Mouse (Mus musculus) G1E (cell line): ENCODE data around the gene Fam184b. TPM values are rescaled to one million over a fixed set of nuclear protein-coding genes. Genes with fewer than 3 reads are reported as not detected.

Source experiments
- ATAC-seq: 2 replicates; pipeline ENCODE4 v1.8.0; 2016; ENCODE audit warnings: mild to moderate bottlenecking; ENCODE audit not compliant: insufficient number of reproducible peaks, poor library complexity, low FRiP score, severe bottlenecking; ENCODE audit errors: extremely low read depth
- DNase-seq: peaks from one replicate; pipeline ENCODE4 v3.0.0; 2012; ENCODE audit warnings: low spot score
- H3K27me3 ChIP-seq: 2 replicates; pipeline ENCODE4 v1.6.1; 2012; ENCODE audit warnings: mild to moderate bottlenecking, low read length, inconsistent platforms; ENCODE audit not compliant: insufficient read depth
- H3K36me3 ChIP-seq: replicated peaks from 2 replicates; pipeline ENCODE3; 2012; ENCODE audit warnings: mild to moderate bottlenecking, inconsistent platforms
- H3K4me1 ChIP-seq: 2 replicates; pipeline ENCODE4 v1.6.1; 2012; ENCODE audit warnings: low read depth, low read length, inconsistent platforms, mixed read lengths; ENCODE audit not compliant: insufficient read depth
- H3K4me3 ChIP-seq: 2 replicates; pipeline ENCODE4 v1.5.1; 2012; ENCODE audit warnings: low read depth, mild to moderate bottlenecking, inconsistent platforms, low read length, moderate library complexity, mixed read lengths
- H3K9me3 ChIP-seq: replicated peaks from 2 replicates; pipeline ENCODE4 v1.6.1; 2012; ENCODE audit warnings: inconsistent platforms
- CTCF ChIP-seq: IDR thresholded peaks from 2 replicates; pipeline ENCODE4 v1.5.1; 2012; ENCODE audit warnings: low read depth, low read length, inconsistent platforms, mixed read lengths
- GATA1 ChIP-seq: IDR thresholded peaks from 2 replicates; pipeline ENCODE4 v1.6.1; 2012; ENCODE audit warnings: borderline replicate concordance, low read length, inconsistent platforms, mixed read lengths
- GATA2 ChIP-seq: IDR thresholded peaks from 2 replicates; pipeline ENCODE4 v1.6.1; 2012; ENCODE audit warnings: low read depth, low read length, inconsistent platforms, borderline replicate concordance
- POLR2AphosphoS5 ChIP-seq: IDR thresholded peaks from 2 replicates; pipeline ENCODE4 v1.6.1; 2012; ENCODE audit warnings: low read depth, low read length, inconsistent platforms; ENCODE audit not compliant: insufficient replicate concordance
- TAL1 ChIP-seq: conservative IDR thresholded peaks from 2 replicates; pipeline ENCODE4 v1.6.1; 2012; ENCODE audit warnings: low read depth, low read length, inconsistent platforms, mixed read lengths
- polyA plus RNA-seq: library from polyadenylated mRNA; stranded (reverse); fragments of >175 nt; gene quantifications from 2 replicates; pipeline ENCODE4 v1.2.3, GENCODE M21; 2012
- total RNA-seq, 2 experiments: library from RNA; stranded (forward) in 1 of 2; stranded (reverse) in 1 of 2; fragments of 200-1000 nt in 1 of 2; fragments of >200 nt in 1 of 2; fragmentation: Nextera tagmentation in 1 of 2; gene quantifications; 2 replicates each; pipeline ENCODE4 v1.2.3; 2014 to 2017

The Fam184b gene
- not detected in 2 replicates for total RNA-seq (2014; fragmentation: Nextera tagmentation)
- 0.05 and 0.06 TPM in 2 replicates for total RNA-seq (2017)
- polyA plus RNA-seq, result not detected in 2 replicates

DNA sequence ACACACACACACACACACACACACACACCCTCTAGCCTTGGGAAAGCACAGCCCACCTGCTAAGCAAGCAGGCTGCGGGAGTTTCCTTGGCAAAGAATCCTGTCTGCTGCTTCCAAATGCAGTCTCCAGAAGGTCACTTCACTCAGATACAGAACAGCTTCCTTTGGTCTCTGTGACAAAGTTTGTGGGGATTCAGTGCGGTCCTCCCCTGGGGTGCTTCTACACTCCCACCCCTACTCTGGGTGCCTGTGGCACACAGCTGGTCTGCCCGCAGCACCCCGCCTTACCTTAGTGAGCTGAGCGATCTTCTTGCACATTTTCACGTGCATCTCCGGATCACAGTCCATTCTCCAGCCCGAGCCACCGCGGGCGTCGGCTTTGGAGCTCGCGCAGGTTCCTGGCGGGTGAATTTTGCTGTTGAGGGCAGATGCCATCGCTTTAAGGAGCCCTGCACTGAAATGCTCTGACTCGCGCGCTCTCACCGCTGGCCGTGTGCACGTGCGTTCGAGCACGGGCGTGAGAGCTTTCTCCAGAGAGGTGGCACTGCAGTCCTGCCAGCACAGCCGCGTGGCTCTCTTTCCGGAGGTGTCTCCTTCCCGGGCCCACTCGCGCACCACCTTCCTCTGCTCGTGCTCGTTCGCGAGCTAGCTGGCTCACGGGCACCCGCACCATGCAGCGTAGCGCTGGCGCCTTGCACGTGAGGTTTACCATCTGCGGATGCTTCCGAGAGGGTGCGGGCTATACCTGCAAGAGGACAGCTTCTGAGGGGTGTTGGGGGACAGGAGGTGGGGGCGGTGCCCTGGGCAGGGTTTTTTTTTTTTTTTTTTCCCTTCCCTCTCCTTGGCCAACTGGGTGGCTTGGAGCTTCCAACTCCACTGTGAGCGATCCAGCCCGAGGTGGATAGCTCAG, at the start of gene Fam184b:
TSS of gene Fam184b (minus strand) at position 809 of the 909 bp plus-strand sequence.
- no peak for TF ChIP-seq GATA2
- TF ChIP-seq CTCF, result no peak
- TF ChIP-seq TAL1, result no peak
- H3K4me3 ChIP-seq, result no peak within 1 kb of the TSS
- no peaks in the 10 kb centered on the region for H3K36me3 ChIP-seq
- peaks cover 3% of the 10 kb centered on the region; the same call in 1 of the 2 replicates for H3K4me1 ChIP-seq
- no peak for ATAC-seq
- H3K9me3 ChIP-seq, result no peaks in the 10 kb centered on the region
- no peak for DNase-seq
- H3K27me3 ChIP-seq, result peaks cover 16% of the 10 kb centered on the region

DNA sequence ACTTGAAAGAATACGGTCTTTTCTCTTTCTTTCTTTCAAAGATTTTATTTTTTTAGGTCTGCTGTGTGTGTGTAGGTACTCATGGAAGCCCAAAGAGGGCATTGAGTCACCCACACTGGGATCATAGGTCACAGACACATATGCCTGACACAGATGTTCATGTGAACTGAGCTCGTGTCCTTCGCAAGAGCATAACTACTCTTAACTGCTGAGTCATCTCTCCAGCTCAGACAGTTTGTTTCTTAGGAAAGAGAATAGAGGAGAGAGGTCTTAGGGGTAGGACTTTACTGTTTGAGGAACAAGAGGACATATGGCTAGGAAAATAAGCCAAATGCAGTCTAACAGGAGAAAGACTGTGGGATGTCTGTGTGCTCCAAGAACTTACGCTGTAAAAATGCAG, 49.7 kb upstream of the Fam184b start:
- peak; percentile 49 for ATAC-seq

DNA sequence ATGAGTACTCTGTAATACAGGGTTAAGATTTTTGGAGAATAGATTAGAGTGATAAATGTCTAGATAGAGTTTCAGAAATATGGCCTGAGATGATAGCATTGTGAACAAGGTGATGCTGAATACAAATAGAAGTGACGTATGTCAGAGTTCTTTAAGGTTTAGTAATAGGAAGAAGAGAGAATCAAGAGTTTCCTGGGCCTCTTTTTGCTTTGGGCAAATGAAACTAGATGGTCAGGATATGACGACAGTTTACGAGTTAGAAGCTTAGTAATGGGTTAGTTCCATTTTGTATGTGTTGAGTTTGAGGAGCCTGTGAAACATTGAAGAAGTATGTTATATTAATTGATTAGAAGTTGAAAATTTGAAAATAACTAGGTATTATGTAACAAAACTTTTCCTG, 46.8 kb upstream of the Fam184b start:
- DNase-seq (no peak), ATAC-seq (no peak)
- Histone ChIP-seq H3K36me3 (peaks cover 54% of the 10 kb centered on the region), H3K9me3 (no peaks in the 10 kb centered on the region), H3K27me3 (no peaks in the 10 kb centered on the region), H3K4me1 (peaks cover 9% of the 10 kb centered on the region; the same call in 1 of the 2 replicates), H3K4me3 (no peak overlapping the region)
- no peak for TF ChIP-seq GATA1
- no peak for TF ChIP-seq CTCF
- TF ChIP-seq GATA2, result no peak
- no peak for TF ChIP-seq POLR2AphosphoS5
- TF ChIP-seq TAL1, result no peak

More for the DNA sequence above, 49.7 kb upstream of the Fam184b start:
- DNase-seq, result no peak
- TF ChIP-seq GATA1 (no peak), CTCF (no peak), TAL1 (no peak), GATA2 (no peak), POLR2AphosphoS5 (no peak)
- Histone ChIP-seq H3K4me1 (peaks cover 7% of the 10 kb centered on the region; the same call in 1 of the 2 replicates), H3K27me3 (no peaks in the 10 kb centered on the region), H3K9me3 (no peaks in the 10 kb centered on the region), H3K36me3 (peaks cover 52% of the 10 kb centered on the region), H3K4me3 (no peak overlapping the region)

DNA sequence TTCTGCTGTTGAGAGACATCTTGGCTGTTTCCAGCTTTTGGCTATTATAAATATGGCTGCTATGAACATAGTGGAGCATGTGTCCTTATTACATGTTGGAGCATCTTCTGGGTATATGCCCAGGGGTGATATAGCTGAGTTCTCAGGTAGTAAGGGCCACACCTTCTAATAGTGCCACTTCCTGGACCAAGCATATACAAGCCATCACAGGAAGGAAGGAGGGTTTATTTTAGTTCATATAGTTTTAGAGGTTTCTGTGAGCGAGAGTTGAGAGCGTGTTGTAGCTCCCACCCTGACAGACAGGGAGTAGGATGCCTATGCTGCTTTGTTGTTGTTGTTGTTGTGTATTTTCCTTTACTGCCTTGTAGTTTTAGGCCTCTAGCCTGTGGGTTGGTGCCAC, 45.8 kb upstream of the Fam184b start:
- ATAC-seq (no peak), DNase-seq (no peak)
- Histone ChIP-seq H3K36me3 (peaks cover 58% of the 10 kb centered on the region), H3K4me3 (no peak overlapping the region), H3K9me3 (no peaks in the 10 kb centered on the region), H3K27me3 (no peaks in the 10 kb centered on the region), H3K4me1 (peaks cover 9% of the 10 kb centered on the region; the same call in 1 of the 2 replicates)
- TF ChIP-seq CTCF (no peak), POLR2AphosphoS5 (no peak), GATA2 (no peak), TAL1 (no peak), GATA1 (no peak)

DNA sequence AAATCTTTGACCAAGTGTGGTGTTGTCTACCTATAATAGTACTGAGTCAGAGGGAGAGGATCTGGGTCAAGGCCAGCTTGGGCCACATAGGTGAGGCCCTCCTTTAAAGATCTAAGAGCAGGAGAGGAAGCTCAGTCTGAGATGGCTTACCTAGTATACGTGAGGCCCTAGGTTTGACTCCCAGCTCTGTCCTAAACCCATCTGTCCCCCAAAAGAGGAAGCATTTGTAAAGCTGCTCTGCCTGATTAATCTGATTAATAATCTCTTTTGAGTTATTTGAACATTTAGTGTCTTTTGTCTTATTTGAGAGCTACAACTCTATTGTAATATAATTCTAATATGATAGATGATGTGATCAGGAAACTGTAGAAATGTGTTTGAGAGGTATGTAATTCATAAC, 44.0 kb upstream of the Fam184b start:
- H3K4me1 ChIP-seq, result peaks cover 2% of the 10 kb centered on the region; the same call in 1 of the 2 replicates
- TF ChIP-seq POLR2AphosphoS5, result no peak
- TF ChIP-seq CTCF, result no peak
- TF ChIP-seq GATA2, result no peak
- TF ChIP-seq TAL1, result no peak
- TF ChIP-seq GATA1, result no peak
- H3K27me3 ChIP-seq, result no peaks in the 10 kb centered on the region
- no peak overlapping the region for H3K4me3 ChIP-seq
- H3K9me3 ChIP-seq, result no peaks in the 10 kb centered on the region
- DNase-seq (no peak), ATAC-seq (peak; percentile 40; the same call in 1 of the 2 replicates)
- peaks cover 59% of the 10 kb centered on the region for H3K36me3 ChIP-seq

DNA sequence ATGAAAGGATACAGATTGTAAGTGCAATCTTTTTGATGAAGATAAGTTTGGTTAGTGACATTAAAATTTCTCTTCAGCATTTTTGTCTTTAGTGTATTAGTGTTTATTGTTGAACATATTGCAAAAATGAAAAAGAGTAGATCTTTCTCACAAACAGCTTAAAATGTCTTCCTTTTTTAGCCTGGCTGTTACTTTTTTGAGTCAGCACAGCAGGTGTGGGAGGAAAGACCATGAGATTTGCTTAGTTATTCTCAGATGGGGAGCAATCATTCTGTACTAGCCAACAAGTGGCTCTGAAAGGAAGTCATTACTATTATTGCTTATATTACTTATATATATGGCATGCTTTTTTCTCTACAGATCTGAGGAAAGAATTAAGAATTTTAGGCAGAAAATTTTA, 40.5 kb upstream of the Fam184b start:
- peaks cover 68% of the 10 kb centered on the region for H3K36me3 ChIP-seq

More for the DNA sequence above, 40.5 kb upstream of the Fam184b start:
- Histone ChIP-seq H3K4me3 (no peak overlapping the region), H3K9me3 (no peaks in the 10 kb centered on the region), H3K4me1 (peaks cover 5% of the 10 kb centered on the region; the same call in 1 of the 2 replicates), H3K27me3 (no peaks in the 10 kb centered on the region)
- no peak for DNase-seq
- no peak for ATAC-seq
- TF ChIP-seq TAL1 (no peak), GATA2 (no peak), POLR2AphosphoS5 (no peak), GATA1 (no peak)
